Mouse (Mus musculus): ENCODE measurements around the gene Cacna1d.

GRCm38 (mm10) chr14:30172821-30173755, 318.2 kb downstream of the Cacna1d start:
- TF ChIP-seq CTCF (IDR thresholded peaks at IDR 0.05; ENCODE audit: low read depth, low read length) (no peak), GATA1 (IDR thresholded peaks at IDR 0.05; ENCODE audit: borderline replicate concordance, low read length) (no peak), POLR2AphosphoS5 (IDR thresholded peaks at IDR 0.05; ENCODE audit: insufficient replicate concordance, low read depth, low read length) (no peak)

Measured in G1E (cell line).